Mouse (Mus musculus) left cerebral cortex, adult 8-10 months (tissue): ENCODE results near the gene Zfp414. TPM values are rescaled to one million over a fixed set of nuclear protein-coding genes. Genes with fewer than 3 reads are reported as not detected.

ENCODE experiments used
- DNase-seq, 2 experiments: peaks; one replicate each; pipeline ENCODE4 v3.0.0; 2022; ENCODE audit warnings: low spot score in 2 of 2
- total RNA-seq, 4 experiments: library from RNA; stranded (reverse); gene quantifications; 2 replicates each; pipeline ENCODE4 v1.2.4; 2022

Zfp414 gene
- total RNA-seq, 4 experiments from 2014 or later: 49.7 to 56.8 (median 52.8) TPM

- no peak for DNase-seq
Measured at GRCm38 (mm10) chr17:33649781-33650475, 21.0 kb downstream of the Zfp414 start.

GRCm38 (mm10) chr17:33666813-33667212, 37.9 kb downstream of the Zfp414 start:
- DNase-seq: no peak

GRCm38 (mm10) chr17:33669681-33670080, 40.8 kb downstream of the Zfp414 start:
- no peak for DNase-seq

- no peak for DNase-seq
Measured at GRCm38 (mm10) chr17:33673837-33674236, 44.9 kb downstream of the Zfp414 start.

- no peak for DNase-seq
Measured at GRCm38 (mm10) chr17:33675452-33675851, 46.6 kb downstream of the Zfp414 start.

GRCm38 (mm10) chr17:33676086-33676485, 47.2 kb downstream of the Zfp414 start:
- no peak for DNase-seq

- DNase-seq: no peak
Measured at GRCm38 (mm10) chr17:33678771-33679170, 49.9 kb downstream of the Zfp414 start.

Other genes with a start within 250 kb of the Zfp414 start
- 10 to 100 TPM; 14.4 to 19.5 (median 15.5) TPM for gene Zfp101, start 234.4 kb upstream of the Zfp414 start, total RNA-seq
- gene Actl9, start 196.2 kb upstream of the Zfp414 start, total RNA-seq: not detected
- 10 to 100 TPM; 21.2 to 29.5 (median 26.3) TPM for gene Adamts10, start 104.9 kb upstream of the Zfp414 start, total RNA-seq
- 1 to 10 TPM; 1.7 to 6.7 (median 3.8) TPM for gene Myo1f, start 73.4 kb upstream of the Zfp414 start, total RNA-seq
- gene Pram1, start 9.0 kb downstream of the Zfp414 start, total RNA-seq: under 1 TPM in 1 of 4 experiments, not detected in 3; 0.37 TPM
- 100 to 1,000 TPM in 3 of 4 experiments, 10 to 100 TPM in 1; 92.0 to 129 (median 113) TPM for gene Hnrnpm, start 57.8 kb downstream of the Zfp414 start, total RNA-seq
- 10 to 100 TPM; 85.6 to 95.3 (median 89.9) TPM for gene March2, start 89.6 kb downstream of the Zfp414 start, total RNA-seq
- gene Rab11b, start 131.4 kb downstream of the Zfp414 start, total RNA-seq: 100 to 1,000 TPM; 351 to 365 (median 357) TPM
- gene Angptl4, start 152.7 kb downstream of the Zfp414 start, total RNA-seq: 1 to 10 TPM; 2.3 to 3.2 (median 2.5) TPM
- gene Kank3, start 181.4 kb downstream of the Zfp414 start, total RNA-seq: 10 to 100 TPM; 27.6 to 33.8 (median 31.5) TPM
- gene Rps28, start 195.5 kb downstream of the Zfp414 start, total RNA-seq: 100 to 1,000 TPM; 672 to 810 (median 775) TPM
- 100 to 1,000 TPM; 193 to 206 (median 201) TPM for gene Ndufa7, start 195.5 kb downstream of the Zfp414 start, total RNA-seq
- gene Cd320, start 214.0 kb downstream of the Zfp414 start, total RNA-seq: 10 to 100 TPM; 23.3 to 27.1 (median 24.8) TPM
- not detected for gene Gm7029, start 244.7 kb downstream of the Zfp414 start, total RNA-seq